Mouse (Mus musculus): ENCODE results near the gene Slc29a2. TPM values are rescaled to one million over a fixed set of nuclear protein-coding genes. Genes with fewer than 3 reads are reported as not detected.

Slc29a2 gene
- polyA plus RNA-seq, 1 experiment from 2014 or later = 5.8 TPM

DNA sequence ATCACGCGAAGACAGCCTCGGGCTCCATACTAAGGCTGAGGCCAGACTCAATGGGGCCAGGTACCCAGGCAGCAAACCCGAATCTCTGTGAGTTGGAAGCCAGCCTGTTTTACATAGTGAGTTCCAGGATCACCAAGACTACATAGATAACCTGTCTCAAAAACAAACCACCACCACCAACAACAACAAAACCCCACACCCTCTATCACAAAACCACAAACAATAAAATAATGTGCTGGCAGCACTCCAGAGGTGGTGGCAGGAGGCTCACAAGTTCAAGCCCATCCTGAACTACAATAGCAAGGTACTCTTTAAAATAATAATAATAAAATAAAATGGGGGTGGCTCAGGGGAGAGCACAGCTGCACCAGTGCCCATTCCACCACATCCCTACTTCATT, 12.9 kb downstream of the Slc29a2 start:
- 72% methylated on average over 4 of the region's 4 CpGs for WGBS
- H3K27ac ChIP-seq = no peak overlapping the region
- ATAC-seq (ENCODE audit: insufficient number of reproducible peaks, insufficient read depth, low FRiP score, low TSS enrichment, low read depth) = no peak
- H3K9ac ChIP-seq = 0 out of 2 replicates have a peak overlapping the region, but pooled peaks have one; percentile 2
- H3K27me3 ChIP-seq = no peaks in the 10 kb centered on the region
- no peaks in the 10 kb centered on the region for H3K9me3 ChIP-seq
- H3K4me1 ChIP-seq = peaks cover 27% of the 10 kb centered on the region
- H3K4me2 ChIP-seq = no peak overlapping the region
- no peak overlapping the region for H3K4me3 ChIP-seq
- peaks cover 6% of the 10 kb centered on the region for H3K36me3 ChIP-seq

DNA sequence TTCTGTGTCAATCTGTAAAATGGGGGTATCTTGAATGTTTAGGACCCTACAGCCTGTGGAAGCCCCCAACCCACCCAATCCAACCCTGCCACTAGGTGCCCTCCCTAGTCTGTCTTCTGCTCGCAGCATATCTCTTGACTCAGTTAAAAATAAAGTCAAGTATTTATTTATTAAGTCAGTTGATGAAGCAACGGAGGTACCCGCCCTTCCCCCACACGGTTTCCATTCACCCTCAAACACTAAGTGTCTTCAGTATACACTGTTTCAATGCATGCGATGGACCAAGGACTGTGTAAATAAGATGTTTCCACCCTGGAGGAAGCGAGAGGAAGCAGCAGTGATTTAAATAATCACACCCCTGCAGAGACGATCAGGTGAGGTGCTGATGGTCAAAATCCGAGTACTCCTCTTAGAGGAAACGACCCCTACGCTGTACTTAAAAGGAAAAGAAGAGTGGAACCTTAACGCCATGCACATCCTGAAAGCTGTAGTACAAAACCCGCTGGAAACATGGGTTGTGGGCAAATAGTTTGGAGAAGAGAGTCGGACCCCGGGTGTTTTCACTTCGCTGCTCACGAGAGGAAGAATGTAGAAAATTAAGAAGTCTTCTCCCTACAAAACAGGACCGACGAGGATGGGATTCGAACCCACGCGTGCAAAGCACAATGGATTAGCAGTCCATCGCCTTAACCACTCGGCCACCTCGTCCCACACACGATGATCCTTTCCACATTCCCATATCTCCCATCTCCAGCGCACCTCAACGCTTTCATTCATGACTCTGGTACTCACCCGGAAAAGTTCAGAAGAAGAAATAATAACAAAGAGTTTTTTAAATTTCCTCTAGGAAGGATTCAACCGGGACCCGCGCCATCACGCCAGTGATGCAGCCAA, 14.3 kb downstream of the Slc29a2 start:
- ATAC-seq (ENCODE audit: insufficient number of reproducible peaks, insufficient read depth, low FRiP score, low TSS enrichment, low read depth) = peak; percentile 56; the same call in 1 of the 2 replicates
- Histone ChIP-seq H3K36me3 (peaks cover 6% of the 10 kb centered on the region; the same call in 1 of the 2 replicates), H3K9me3 (no peaks in the 10 kb centered on the region), H3K9ac (peak overlapping the region; percentile 90), H3K4me3 (peak overlapping the region; percentile 92), H3K4me2 (peak overlapping the region; percentile 98), H3K27ac (peak overlapping the region; percentile 79), H3K4me1 (peaks cover 34% of the 10 kb centered on the region), H3K27me3 (no peaks in the 10 kb centered on the region)
- WGBS = 5% methylated on average over 32 of the region's 32 CpGs

DNA sequence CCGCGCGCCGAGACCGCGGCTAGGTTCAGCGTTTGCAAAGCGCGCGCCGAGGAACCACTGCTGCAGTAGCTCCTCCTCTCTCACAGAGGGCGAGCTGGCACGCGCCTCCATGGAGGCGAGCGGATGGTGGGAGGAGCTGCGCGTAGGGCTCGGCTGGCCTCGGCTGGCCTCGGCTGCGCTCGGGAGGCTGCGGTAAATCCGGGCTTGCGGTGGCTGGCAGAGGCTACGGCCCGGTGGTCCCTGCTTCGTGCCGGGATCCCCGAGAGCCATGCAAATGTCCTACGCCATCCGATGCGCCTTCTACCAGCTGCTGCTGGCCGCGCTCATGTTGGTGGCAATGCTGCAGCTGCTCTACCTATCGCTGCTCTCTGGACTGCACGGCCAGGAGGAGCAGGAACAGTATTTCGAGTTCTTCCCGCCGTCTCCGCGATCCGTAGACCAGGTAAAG, 15.1 kb downstream of the Slc29a2 start, which contains the start of the genes B4gat1 and AC124502.3:
Gene B4gat1, plus strand, starts transcription at position 118 of the 448 bp plus-strand sequence.
Gene AC124502.3, plus strand, starts transcription at position 183 of the 448 bp plus-strand sequence.
- Histone ChIP-seq H3K4me2 (peak within 1 kb of the TSS; percentile 98), H3K27ac (peak within 1 kb of the TSS; percentile 79), H3K4me3 (peak within 1 kb of the TSS; percentile 92), H3K9ac (peak within 1 kb of the TSS; percentile 90), H3K4me1 (peaks cover 34% of the 10 kb centered on the region), H3K27me3 (no peaks in the 10 kb centered on the region), H3K9me3 (no peaks in the 10 kb centered on the region), H3K36me3 (peaks cover 13% of the 10 kb centered on the region)
- WGBS = 0% methylated on average over 41 of the region's 44 CpGs
- peak; percentile 87 for ATAC-seq (ENCODE audit: insufficient number of reproducible peaks, insufficient read depth, low FRiP score, low TSS enrichment, low read depth)

DNA sequence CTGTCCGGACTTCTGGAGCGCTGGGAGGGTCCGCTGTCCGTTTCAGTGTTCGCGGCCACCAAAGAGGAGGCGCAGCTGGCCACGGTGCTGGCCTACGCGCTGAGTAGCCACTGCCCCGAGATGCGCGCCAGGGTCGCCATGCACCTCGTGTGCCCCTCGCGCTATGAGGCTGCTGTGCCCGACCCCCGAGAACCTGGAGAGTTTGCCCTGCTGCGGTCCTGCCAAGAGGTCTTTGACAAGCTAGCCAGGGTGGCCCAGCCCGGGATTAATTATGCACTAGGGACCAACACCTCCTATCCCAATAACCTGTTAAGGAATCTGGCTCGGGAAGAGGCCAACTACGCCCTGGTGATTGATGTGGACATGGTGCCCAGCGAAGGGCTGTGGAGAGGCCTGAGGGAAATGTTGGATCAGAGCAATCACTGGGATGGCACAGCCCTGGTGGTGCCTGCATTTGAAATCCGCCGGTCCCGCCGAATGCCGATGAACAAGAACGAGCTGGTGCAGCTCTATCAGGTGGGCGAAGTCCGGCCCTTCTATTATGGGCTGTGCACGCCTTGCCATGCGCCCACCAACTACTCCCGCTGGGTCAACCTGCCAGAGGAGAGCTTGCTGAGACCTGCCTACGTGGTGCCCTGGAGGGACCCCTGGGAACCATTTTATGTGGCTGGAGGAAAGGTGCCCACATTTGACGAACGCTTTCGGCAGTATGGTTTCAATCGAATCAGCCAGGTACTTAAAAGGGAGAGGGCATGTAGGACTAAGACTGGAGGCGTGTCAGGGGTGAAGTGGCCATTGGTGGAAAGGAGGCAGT, 15.8 kb downstream of the Slc29a2 start:
- 0 out of 2 replicates have a peak, but pooled peaks have one; percentile 22 for ATAC-seq (ENCODE audit: insufficient number of reproducible peaks, insufficient read depth, low FRiP score, low TSS enrichment, low read depth)
- H3K4me2 ChIP-seq = peak overlapping the region; percentile 98
- WGBS = 10% methylated on average over 41 of the region's 41 CpGs
- H3K9ac ChIP-seq = peak overlapping the region; percentile 90
- no peaks in the 10 kb centered on the region for H3K9me3 ChIP-seq
- H3K27ac ChIP-seq = peak overlapping the region; percentile 79; the same call in 1 of the 2 replicates
- H3K4me3 ChIP-seq = peak overlapping the region; percentile 92
- H3K36me3 ChIP-seq = peaks cover 17% of the 10 kb centered on the region
- H3K27me3 ChIP-seq = no peaks in the 10 kb centered on the region
- peaks cover 34% of the 10 kb centered on the region for H3K4me1 ChIP-seq

DNA sequence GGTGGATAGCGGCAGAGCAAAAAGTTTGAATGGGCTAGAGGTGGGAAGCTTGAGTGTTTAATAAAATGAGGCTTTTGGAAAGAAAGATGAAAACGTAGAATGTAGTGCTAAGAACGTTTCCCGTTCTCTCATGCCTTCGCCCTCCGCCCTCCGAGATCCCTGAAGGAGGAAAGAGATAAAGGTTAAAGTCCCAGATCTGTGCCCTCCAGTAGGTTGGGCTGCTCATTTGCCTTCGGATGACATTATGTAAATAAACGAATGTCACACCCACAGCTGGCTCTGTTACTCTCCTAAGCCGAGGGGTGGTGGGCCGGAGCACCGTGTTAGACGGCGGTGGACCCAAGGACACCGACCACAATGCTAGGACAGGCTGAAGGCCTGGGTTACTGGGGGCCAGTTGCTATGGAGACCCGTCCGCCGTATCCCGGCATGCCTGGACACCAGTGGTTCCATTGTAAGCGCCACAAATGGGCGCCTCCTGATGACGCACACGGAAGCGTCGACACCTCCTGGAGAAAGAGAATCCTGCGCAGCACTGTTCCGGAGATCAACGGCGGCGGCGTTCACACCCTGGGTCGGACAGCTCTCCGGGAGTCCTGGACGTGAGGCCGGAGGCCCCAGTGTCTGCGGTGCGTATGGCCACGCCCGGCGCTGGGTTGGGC, 17.3 kb downstream of the Slc29a2 start, which contains the start of gene Brms1:
Gene Brms1, plus strand, starts transcription at position 493 of the 662 bp plus-strand sequence.
- Histone ChIP-seq H3K4me3 (peak within 1 kb of the TSS; percentile 92), H3K27me3 (no peaks in the 10 kb centered on the region), H3K9me3 (no peaks in the 10 kb centered on the region), H3K4me1 (peaks cover 34% of the 10 kb centered on the region), H3K27ac (peak within 1 kb of the TSS; percentile 62), H3K36me3 (peaks cover 24% of the 10 kb centered on the region), H3K4me2 (peak within 1 kb of the TSS; percentile 98), H3K9ac (peak within 1 kb of the TSS; percentile 90)
- ATAC-seq (ENCODE audit: insufficient number of reproducible peaks, insufficient read depth, low FRiP score, low TSS enrichment, low read depth) = 0 out of 2 replicates have a peak, but pooled peaks have one; percentile 23
- WGBS = 8% methylated on average over 40 of the region's 40 CpGs

DNA sequence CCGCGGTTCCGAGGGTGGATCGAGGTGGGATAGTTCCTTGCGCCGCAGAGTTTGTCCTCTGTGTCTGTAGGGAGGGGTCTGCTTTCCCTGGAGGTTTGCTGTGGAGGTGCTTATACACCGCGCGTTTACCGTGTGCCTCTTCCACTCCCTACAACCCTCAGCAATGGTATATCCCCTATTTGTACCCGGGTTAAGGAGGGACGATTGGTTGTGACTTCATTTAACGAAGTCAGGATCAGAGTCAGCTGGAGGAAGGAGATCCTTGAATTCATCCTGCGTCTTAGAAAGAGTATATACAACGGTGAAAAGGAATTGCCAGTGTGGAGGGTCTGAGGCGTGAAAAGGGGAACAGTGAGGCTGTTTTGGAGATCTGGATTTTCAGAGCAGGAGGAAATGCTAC, 17.9 kb downstream of the Slc29a2 start:
- Histone ChIP-seq H3K9me3 (no peaks in the 10 kb centered on the region), H3K27me3 (no peaks in the 10 kb centered on the region), H3K36me3 (peaks cover 30% of the 10 kb centered on the region), H3K9ac (peak overlapping the region; percentile 90), H3K4me1 (peaks cover 34% of the 10 kb centered on the region), H3K27ac (peak overlapping the region; percentile 62), H3K4me2 (peak overlapping the region; percentile 98), H3K4me3 (peak overlapping the region; percentile 92)
- ATAC-seq (ENCODE audit: insufficient number of reproducible peaks, insufficient read depth, low FRiP score, low TSS enrichment, low read depth) = no peak
- whole genome bisulfite sequencing = 2% methylated on average over 16 of the region's 16 CpGs

DNA sequence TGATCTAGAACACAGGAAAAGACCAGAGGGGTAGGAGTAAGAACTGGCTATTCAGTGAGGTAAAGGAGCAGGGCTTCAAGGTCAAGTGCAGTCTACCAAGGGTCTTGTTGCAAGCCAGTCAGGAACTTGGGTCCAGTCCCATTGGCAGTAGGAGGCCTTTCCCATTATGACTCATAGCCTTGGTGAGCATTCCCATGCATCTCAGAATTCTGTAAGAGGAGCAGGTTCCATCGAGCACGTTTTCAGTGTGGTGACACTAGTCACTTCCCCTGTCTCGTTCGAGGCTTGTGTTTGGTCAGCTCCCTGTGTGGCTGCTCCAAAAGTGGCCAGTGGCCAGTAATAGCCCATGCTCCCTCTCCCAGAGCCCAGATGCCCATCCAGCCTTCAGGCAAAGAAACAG, 21.9 kb downstream of the Slc29a2 start:
- H3K4me2 ChIP-seq = no peak overlapping the region
- H3K9me3 ChIP-seq = no peaks in the 10 kb centered on the region
- H3K27ac ChIP-seq = no peak overlapping the region
- peaks cover 21% of the 10 kb centered on the region for H3K4me1 ChIP-seq
- ATAC-seq (ENCODE audit: insufficient number of reproducible peaks, insufficient read depth, low FRiP score, low TSS enrichment, low read depth) = no peak
- WGBS = 84% methylated on average over 4 of the region's 4 CpGs
- H3K4me3 ChIP-seq = no peak overlapping the region
- H3K27me3 ChIP-seq = peaks cover 8% of the 10 kb centered on the region
- no peak overlapping the region for H3K9ac ChIP-seq
- peaks cover 60% of the 10 kb centered on the region for H3K36me3 ChIP-seq

DNA sequence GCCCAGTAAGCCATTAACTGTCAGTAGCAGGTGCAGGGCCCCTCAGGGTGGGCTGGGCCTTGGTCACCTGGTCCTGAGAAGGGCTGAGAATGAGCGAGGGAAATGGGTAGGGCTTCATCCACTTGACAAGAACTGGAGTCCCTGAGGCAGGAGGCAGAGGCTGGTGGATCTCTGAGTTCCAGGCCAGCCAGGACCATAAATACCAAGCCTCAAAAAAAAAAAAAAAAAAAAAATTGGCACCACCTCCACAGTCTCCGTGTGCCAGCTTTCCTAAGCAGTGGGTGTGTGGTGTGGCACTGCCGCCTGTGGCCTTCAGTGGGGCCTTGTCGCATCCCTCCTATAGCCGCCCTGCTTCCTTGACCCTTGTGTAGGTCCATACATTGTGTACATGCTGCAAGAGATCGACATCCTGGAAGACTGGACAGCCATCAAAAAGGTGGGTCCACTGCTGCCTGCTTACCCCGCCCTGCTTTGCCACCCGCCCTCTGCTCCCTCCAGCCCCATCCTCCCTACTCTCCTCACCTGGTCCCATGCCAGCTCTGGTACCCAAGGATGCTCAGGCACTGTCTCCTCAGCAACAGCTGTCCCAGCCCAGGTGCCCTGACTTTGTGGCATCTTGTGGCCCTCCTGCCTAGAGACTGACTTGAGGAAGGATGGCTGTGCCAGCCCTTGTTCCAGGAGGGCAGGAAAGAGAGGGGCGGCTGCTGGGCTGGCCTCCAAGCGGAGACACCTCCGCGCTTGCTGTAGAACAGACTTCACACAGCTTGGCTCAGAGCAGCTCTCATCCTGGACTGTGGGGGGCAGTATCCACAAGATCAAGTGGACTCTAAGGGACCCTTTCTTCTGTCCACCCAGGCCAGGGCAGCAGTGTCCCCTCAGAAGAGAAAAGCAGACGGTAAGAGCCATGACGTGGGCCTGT, 24.7 kb downstream of the Slc29a2 start:
- peaks cover 36% of the 10 kb centered on the region for H3K27me3 ChIP-seq
- WGBS = 84% methylated on average over 14 of the region's 14 CpGs
- no peak overlapping the region for H3K4me3 ChIP-seq
- no peak overlapping the region for H3K27ac ChIP-seq
- H3K9ac ChIP-seq = no peak overlapping the region
- no peaks in the 10 kb centered on the region for H3K9me3 ChIP-seq
- no peak overlapping the region for H3K4me2 ChIP-seq
- peaks cover 23% of the 10 kb centered on the region for H3K4me1 ChIP-seq
- ATAC-seq (ENCODE audit: insufficient number of reproducible peaks, insufficient read depth, low FRiP score, low TSS enrichment, low read depth) = no peak
- peaks cover 49% of the 10 kb centered on the region for H3K36me3 ChIP-seq

DNA sequence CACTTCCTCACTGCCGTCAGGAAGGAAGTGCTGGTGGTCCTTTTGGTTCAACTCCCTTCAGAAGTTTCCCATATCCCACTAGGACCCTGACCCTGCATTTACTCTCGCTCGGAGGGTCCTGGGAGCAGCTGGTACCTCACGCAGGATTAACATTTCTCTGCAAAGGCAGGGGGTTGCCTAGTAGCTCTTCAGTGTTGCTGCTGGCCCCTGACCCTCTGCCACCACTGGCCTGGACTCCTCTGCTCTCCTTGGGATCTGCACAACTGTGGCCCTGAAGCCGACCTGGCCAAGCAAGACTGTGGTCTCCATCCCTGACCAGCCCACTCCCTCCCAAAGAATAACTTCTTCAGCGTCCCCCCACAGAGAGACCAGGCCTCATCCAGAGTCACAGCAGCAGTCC, 25.7 kb downstream of the Slc29a2 start:
- 79% methylated on average over 6 of the region's 6 CpGs for WGBS
- ATAC-seq (ENCODE audit: insufficient number of reproducible peaks, insufficient read depth, low FRiP score, low TSS enrichment, low read depth) = no peak

More for the DNA sequence above, 25.7 kb downstream of the Slc29a2 start:
- Histone ChIP-seq H3K4me3 (no peak overlapping the region), H3K4me2 (no peak overlapping the region), H3K4me1 (peaks cover 23% of the 10 kb centered on the region), H3K27me3 (peaks cover 43% of the 10 kb centered on the region), H3K36me3 (peaks cover 43% of the 10 kb centered on the region), H3K9me3 (no peaks in the 10 kb centered on the region), H3K9ac (no peak overlapping the region), H3K27ac (no peak overlapping the region)

Data from embryonic facial prominence, embryonic 13.5 days (tissue).